Mouse (Mus musculus) intestine, embryonic 16.5 days (tissue): ENCODE measurements around the gene Kif26b. TPM values are rescaled to one million over a fixed set of nuclear protein-coding genes. Genes with fewer than 3 reads are reported as not detected.

Source experiments
- ATAC-seq: fragments of 200-750 bp; cut with Nextera tagmentation; 2 replicates; pipeline ENCODE4 v1.8.0; 2017; ENCODE audit warnings: moderate TSS enrichment, moderate library complexity
- H3K27ac ChIP-seq: fragments of 300-500 bp; sonication (generic); 2 replicates; pipeline ENCODE4 v1.5.1; 2014; ENCODE audit warnings: mild to moderate bottlenecking, low read length
- H3K27me3 ChIP-seq: fragments of 300-500 bp; sonication (generic); replicated peaks from 2 replicates; pipeline ENCODE4 v1.6.1; 2014; ENCODE audit warnings: low read length, control low read depth, mixed read lengths; ENCODE audit not compliant: control insufficient read depth, insufficient read depth
- H3K36me3 ChIP-seq: fragments of 300-500 bp; sonication (generic); 2 replicates; pipeline ENCODE4 v1.6.1; 2014; ENCODE audit warnings: low read length, control low read depth; ENCODE audit not compliant: control insufficient read depth, insufficient read depth
- H3K4me1 ChIP-seq: fragments of 300-500 bp; sonication (generic); 2 replicates; pipeline ENCODE4 v1.6.1; 2014; ENCODE audit warnings: low read length, control low read depth, mixed read lengths; ENCODE audit not compliant: control insufficient read depth, insufficient read depth
- H3K4me2 ChIP-seq: fragments of 300-500 bp; sonication (generic); 2 replicates; pipeline ENCODE4 v1.6.1; 2014; ENCODE audit warnings: low read depth, low read length, control low read depth
- H3K4me3 ChIP-seq: fragments of 300-500 bp; sonication (generic); 2 replicates; pipeline ENCODE4 v1.5.1; 2014; ENCODE audit warnings: mild to moderate bottlenecking, low read length
- H3K9ac ChIP-seq: fragments of 300-500 bp; sonication (generic); 2 replicates; pipeline ENCODE4 v1.6.1; 2014; ENCODE audit warnings: low read depth, low read length
- H3K9me3 ChIP-seq: fragments of 300-500 bp; sonication (generic); 2 replicates; pipeline ENCODE4 v1.6.1; 2016; ENCODE audit warnings: low read length, control low read depth; ENCODE audit not compliant: control insufficient read depth
- WGBS: fragments of 180-500 bp; shearing (Covaris S2); extraction: QIAGEN DNeasy Blood & Tissue Kit; methylation state at CpG from one replicate; pipeline ENCODE4 v1.1.7; 2014; 5-methylcytosine and 5-hydroxymethylcytosine counted together
- polyA plus RNA-seq: library from polyadenylated mRNA; unstranded; fragments of >200 nt; fragmentation: Nextera tagmentation; extraction: Ambion mirVana; gene quantifications from 2 replicates; pipeline ENCODE4 v1.2.1, GENCODE M21; 2015

Kif26b gene
- polyA plus RNA-seq, 1 experiment from 2014 or later, result 1.5 TPM

- no peaks in the 10 kb centered on the region for H3K27me3 ChIP-seq
- no peak overlapping the region for H3K4me2 ChIP-seq
- H3K36me3 ChIP-seq, result no peaks in the 10 kb centered on the region
- no peak for ATAC-seq
- no peak overlapping the region for H3K27ac ChIP-seq
- H3K9ac ChIP-seq, result no peak overlapping the region
- 88% methylated on average over 9 of the region's 9 CpGs for WGBS
- no peaks in the 10 kb centered on the region for H3K9me3 ChIP-seq
- no peak overlapping the region for H3K4me3 ChIP-seq
- H3K4me1 ChIP-seq, result no peaks in the 10 kb centered on the region
Observed at GRCm38 (mm10) chr1:178749786-178750185, 220.9 kb downstream of the Kif26b start.

GRCm38 (mm10) chr1:178758441-178758840 lies 229.5 kb downstream of the Kif26b start:
- H3K9ac ChIP-seq, result no peak overlapping the region
- no peaks in the 10 kb centered on the region for H3K36me3 ChIP-seq
- H3K27me3 ChIP-seq, result no peaks in the 10 kb centered on the region
- WGBS, result 53% methylated on average over 3 of the region's 3 CpGs
- no peaks in the 10 kb centered on the region for H3K4me1 ChIP-seq
- no peaks in the 10 kb centered on the region for H3K9me3 ChIP-seq
- no peak overlapping the region for H3K27ac ChIP-seq
- ATAC-seq, result no peak
- no peak overlapping the region for H3K4me3 ChIP-seq
- no peak overlapping the region for H3K4me2 ChIP-seq

GRCm38 (mm10) chr1:178762125-178762741 lies 233.3 kb downstream of the Kif26b start:
- no peaks in the 10 kb centered on the region for H3K36me3 ChIP-seq
- WGBS, result 84% methylated on average over 3 of the region's 3 CpGs
- H3K4me3 ChIP-seq, result no peak overlapping the region
- H3K9me3 ChIP-seq, result no peaks in the 10 kb centered on the region
- H3K4me1 ChIP-seq, result no peaks in the 10 kb centered on the region
- no peak overlapping the region for H3K4me2 ChIP-seq
- H3K27ac ChIP-seq, result no peak overlapping the region
- no peak for ATAC-seq
- H3K27me3 ChIP-seq, result no peaks in the 10 kb centered on the region
- H3K9ac ChIP-seq, result no peak overlapping the region

GRCm38 (mm10) chr1:178764914-178765313 lies 236.0 kb downstream of the Kif26b start:
- Histone ChIP-seq H3K9me3 (no peaks in the 10 kb centered on the region), H3K27me3 (no peaks in the 10 kb centered on the region), H3K9ac (no peak overlapping the region), H3K4me3 (no peak overlapping the region), H3K36me3 (no peaks in the 10 kb centered on the region), H3K4me1 (no peaks in the 10 kb centered on the region), H3K4me2 (no peak overlapping the region), H3K27ac (no peak overlapping the region)
- no peak for ATAC-seq
- WGBS, result 45% methylated on average over 4 of the region's 4 CpGs

GRCm38 (mm10) chr1:178765650-178766049 lies 236.7 kb downstream of the Kif26b start:
- H3K9me3 ChIP-seq, result no peaks in the 10 kb centered on the region
- no peak overlapping the region for H3K4me2 ChIP-seq
- H3K4me3 ChIP-seq, result no peak overlapping the region
- no peaks in the 10 kb centered on the region for H3K27me3 ChIP-seq
- no peaks in the 10 kb centered on the region for H3K4me1 ChIP-seq
- H3K36me3 ChIP-seq, result no peaks in the 10 kb centered on the region
- WGBS, result 75% methylated on average over 2 of the region's 2 CpGs
- ATAC-seq, result no peak
- H3K27ac ChIP-seq, result no peak overlapping the region
- no peak overlapping the region for H3K9ac ChIP-seq

GRCm38 (mm10) chr1:178768976-178769375 lies 240.1 kb downstream of the Kif26b start:
- no peaks in the 10 kb centered on the region for H3K27me3 ChIP-seq
- WGBS, result 85% methylated on average over 4 of the region's 4 CpGs
- no peak overlapping the region for H3K9ac ChIP-seq
- no peak for ATAC-seq
- no peaks in the 10 kb centered on the region for H3K36me3 ChIP-seq
- no peak overlapping the region for H3K4me3 ChIP-seq
- no peaks in the 10 kb centered on the region for H3K4me1 ChIP-seq
- H3K9me3 ChIP-seq, result no peaks in the 10 kb centered on the region
- no peak overlapping the region for H3K27ac ChIP-seq
- no peak overlapping the region for H3K4me2 ChIP-seq

- no peak overlapping the region for H3K4me2 ChIP-seq
- H3K27me3 ChIP-seq, result no peaks in the 10 kb centered on the region
- no peak overlapping the region for H3K9ac ChIP-seq
- H3K9me3 ChIP-seq, result no peaks in the 10 kb centered on the region
- peak; percentile 44 for ATAC-seq
- no peak overlapping the region for H3K4me3 ChIP-seq
- 56% methylated on average over 6 of the region's 6 CpGs for WGBS
- no peaks in the 10 kb centered on the region for H3K4me1 ChIP-seq
- H3K36me3 ChIP-seq, result no peaks in the 10 kb centered on the region
- no peak overlapping the region for H3K27ac ChIP-seq
Observed at GRCm38 (mm10) chr1:178769988-178770387, 241.1 kb downstream of the Kif26b start.

- Histone ChIP-seq H3K4me1 (no peaks in the 10 kb centered on the region), H3K9me3 (no peaks in the 10 kb centered on the region), H3K9ac (no peak overlapping the region), H3K4me2 (no peak overlapping the region), H3K27ac (no peak overlapping the region), H3K4me3 (no peak overlapping the region), H3K27me3 (no peaks in the 10 kb centered on the region), H3K36me3 (no peaks in the 10 kb centered on the region)
- WGBS, result 68% methylated on average over 6 of the region's 7 CpGs
- no peak for ATAC-seq
Observed at GRCm38 (mm10) chr1:178770626-178771362, 241.9 kb downstream of the Kif26b start.

- Histone ChIP-seq H3K27me3 (no peaks in the 10 kb centered on the region), H3K36me3 (no peaks in the 10 kb centered on the region), H3K4me2 (no peak overlapping the region), H3K4me1 (no peaks in the 10 kb centered on the region), H3K9me3 (no peaks in the 10 kb centered on the region), H3K9ac (no peak overlapping the region), H3K4me3 (no peak overlapping the region), H3K27ac (no peak overlapping the region)
- ATAC-seq, result no peak
- 42% methylated on average over 2 of the region's 2 CpGs for WGBS
Observed at GRCm38 (mm10) chr1:178779742-178780141, 250.8 kb downstream of the Kif26b start.
